Mouse (Mus musculus): ENCODE results near the gene Sh3tc1.

The Sh3tc1 gene

GRCm38 (mm10) chr5:35739536-35740278, at the start of gene Sh3tc1:
TSS of gene Sh3tc1 (minus strand) at chr5:35739987.
- no peak for DNase-seq

DNA sequence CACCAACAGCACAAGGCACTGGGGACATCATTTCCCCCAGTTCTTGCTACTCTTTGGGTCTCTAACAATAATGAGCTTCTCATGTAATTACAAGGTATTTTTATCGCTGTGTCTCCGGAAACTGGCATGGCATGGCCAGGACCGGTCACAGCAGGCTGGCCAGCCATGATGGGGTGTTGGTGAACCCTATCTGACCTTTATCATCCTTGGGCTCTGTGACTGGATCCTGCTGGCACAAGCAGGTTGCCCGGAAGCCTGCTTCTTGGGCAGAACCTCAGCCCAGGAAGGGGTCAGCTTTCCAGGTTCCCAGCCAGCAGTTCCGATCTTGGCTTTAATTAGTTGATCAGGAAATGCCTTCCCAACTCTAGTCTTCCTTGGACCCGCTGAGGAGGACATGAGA, 48.9 kb upstream of the Sh3tc1 start:
- no peak for DNase-seq

DNA sequence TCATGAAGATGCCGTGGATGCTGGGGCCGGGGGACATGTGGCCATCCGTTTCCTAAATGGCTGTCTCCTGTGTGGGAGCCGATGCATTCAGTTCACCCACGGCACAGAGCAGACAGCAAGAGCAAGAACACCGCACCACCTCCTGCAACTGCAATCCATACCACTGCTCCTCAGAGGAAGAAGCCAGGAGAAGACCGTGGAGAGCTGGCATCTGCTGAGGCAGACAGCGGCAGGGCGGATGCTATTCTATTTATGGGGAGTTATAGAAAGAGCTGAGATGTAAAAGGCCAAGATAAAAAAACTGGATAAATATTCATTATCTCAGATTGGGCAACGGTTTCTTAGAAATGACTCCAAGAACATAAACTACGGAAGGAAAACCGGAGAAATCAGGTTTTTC, 48.1 kb upstream of the Sh3tc1 start:
- peak; percentile 59 for DNase-seq

GRCm38 (mm10) chr5:35785853-35786252, 46.1 kb upstream of the Sh3tc1 start:
- no peak for DNase-seq

GRCm38 (mm10) chr5:35782648-35783180, 42.9 kb upstream of the Sh3tc1 start:
- DNase-seq: no peak

GRCm38 (mm10) chr5:35781116-35781515, 41.3 kb upstream of the Sh3tc1 start:
- no peak for DNase-seq

- DNase-seq: no peak
Measured at GRCm38 (mm10) chr5:35774137-35774424, 34.3 kb upstream of the Sh3tc1 start.

DNA sequence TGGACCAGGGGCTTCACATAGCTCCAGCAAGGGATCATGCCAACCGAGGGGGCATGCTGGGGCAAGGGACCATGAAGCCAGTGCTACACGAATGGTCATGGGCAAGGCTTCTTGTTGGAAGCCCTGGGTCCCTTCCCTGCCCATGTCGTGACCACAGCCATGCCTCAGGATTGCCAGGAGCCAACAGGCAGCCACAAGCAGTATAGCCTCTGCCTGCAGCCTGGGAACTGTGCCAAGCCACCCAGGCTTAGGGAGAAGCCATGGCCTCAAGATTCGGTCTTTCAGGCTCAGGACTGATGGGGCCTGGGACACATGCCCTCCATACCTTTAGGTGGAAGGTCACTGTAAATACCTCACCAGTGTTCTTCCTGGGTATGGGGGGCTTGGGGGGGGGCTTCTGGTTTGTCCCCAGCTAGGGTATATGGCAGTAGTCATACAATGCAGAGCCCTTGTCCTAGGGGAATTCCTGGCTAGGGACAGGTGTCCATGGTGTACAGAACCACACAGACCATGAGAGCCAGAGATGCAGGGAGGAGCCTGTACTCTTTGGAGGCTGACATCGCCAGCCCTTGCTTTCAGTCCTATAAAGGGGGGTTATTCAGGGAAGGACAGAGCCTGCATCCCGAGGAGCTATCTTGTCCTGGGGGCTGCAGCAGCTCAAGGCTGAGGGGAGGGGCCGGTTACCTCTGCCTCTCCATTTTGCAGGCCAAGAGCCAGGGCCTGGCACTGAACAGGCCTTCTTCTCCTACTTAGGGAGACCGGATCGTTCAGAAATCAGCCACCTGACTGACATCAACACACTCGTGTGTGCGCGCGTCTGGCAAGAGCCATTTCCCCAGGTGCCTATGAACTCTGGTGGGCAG, 33.7 kb upstream of the Sh3tc1 start:
- DNase-seq: no peak

DNA sequence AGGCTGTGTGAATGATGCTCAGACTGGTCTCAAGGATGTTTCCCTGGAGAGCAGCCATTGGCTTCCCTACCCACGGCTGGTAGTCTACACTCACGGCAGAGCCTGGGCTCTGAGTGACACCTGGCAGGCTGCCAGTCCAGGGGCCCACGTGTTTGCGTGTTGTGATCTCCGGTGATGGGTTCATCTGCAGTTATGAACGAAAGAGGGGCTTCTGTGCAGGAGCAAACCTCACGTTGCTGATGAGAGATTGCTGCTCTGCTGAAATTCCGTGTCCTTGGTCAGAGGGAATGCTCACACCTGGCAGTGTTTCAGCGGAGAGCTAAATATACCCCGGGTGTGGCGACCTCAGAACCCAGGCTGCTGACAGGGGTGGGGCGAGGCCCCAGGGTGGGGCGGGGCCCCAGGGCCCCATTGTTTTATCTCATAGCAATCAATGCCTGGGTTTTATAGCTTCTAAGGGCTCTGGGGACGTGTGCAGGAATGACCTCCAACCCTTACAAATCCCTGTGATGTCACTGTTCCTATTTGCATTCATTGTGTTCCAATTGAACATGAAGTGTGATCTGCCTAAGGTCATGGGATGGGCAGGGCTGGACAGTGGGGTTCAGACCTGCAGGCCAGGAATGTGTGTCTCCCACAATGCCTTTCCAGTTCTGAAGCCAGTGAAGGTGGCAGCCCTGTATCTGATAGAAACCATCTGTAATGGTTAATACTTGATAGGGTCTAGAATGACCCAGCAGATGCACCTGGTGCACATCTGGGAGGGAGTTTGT, 31.3 kb upstream of the Sh3tc1 start:
- no peak for DNase-seq

DNA sequence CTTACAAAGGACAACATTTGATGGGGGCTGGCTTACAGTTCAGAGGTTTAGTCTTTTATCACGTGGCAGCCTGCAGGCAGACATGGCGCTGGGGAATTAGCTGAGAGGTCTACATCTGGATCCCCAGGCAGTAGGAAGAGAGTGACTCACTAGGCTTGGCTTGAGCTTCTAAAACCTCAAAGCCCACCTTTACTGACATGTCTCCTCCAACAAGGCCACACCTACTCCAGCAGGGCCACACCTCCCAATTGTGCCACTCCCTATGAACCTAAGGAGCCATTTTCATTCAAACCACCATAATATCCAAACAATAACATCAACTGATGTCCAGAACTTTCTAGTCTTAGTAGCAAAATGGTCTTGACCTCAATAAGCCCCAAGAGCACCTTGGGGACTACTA, 30.5 kb upstream of the Sh3tc1 start:
- no peak for DNase-seq

DNA sequence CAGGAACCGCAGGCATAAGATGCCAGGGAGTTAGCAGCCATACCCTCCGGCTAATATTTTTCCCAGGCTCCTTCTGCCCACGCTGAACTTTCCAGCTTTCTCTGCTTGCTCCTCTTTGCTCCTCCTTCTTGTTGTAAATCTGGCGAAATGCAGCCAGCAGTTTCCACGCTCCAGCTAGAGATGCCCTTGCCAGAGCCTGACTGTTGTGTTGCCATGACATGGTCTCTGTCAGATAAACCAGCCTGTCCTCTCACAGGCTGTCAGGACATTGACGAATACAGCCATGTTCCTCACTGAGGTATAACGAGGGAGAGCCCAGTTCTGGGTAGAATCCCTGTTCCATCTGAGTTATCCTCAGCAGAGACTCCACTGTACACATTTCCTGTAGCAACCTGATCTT, 29.2 kb upstream of the Sh3tc1 start:
- no peak for DNase-seq

DNA sequence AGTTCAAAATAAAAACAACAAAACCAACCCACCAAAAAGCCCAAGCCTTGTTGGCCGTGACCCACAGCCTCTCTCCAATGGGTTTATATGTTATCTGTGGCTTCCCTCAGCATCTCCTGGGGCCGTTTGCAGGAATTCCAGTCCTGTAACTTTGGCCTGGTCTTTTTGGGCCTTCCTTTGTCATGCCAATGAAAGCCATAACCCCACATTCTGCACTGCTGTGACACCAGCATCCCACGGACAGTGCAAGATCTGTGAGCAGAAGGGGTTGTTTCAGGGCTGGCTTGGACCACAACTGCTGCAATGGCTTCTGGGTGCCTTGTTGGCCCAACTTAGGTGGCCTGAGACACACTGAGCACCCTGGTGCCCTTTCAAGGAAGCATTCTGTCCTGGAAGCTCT, 28.7 kb upstream of the Sh3tc1 start:
- no peak for DNase-seq

GRCm38 (mm10) chr5:35765909-35766308, 26.1 kb upstream of the Sh3tc1 start:
- DNase-seq: no peak

DNA sequence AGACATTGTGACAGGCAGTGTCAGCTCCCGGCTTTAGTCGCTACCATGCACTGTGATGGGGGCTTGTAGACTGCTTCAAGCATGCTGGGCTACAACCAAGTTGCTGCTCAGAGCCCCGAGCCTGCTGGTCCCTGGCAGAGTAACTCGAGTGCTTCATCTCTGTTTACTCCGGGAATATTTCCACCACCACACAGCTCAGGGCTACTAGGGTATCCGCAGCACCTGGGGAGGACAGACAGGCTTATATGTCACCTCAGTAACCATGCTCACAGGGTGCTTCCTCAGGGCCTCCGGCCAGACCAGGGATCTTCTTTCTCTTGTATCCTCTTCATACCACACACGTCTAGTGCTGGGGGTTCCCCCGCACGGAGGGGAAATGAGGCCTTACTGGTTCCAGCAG, 23.1 kb upstream of the Sh3tc1 start:
- no peak for DNase-seq

DNA sequence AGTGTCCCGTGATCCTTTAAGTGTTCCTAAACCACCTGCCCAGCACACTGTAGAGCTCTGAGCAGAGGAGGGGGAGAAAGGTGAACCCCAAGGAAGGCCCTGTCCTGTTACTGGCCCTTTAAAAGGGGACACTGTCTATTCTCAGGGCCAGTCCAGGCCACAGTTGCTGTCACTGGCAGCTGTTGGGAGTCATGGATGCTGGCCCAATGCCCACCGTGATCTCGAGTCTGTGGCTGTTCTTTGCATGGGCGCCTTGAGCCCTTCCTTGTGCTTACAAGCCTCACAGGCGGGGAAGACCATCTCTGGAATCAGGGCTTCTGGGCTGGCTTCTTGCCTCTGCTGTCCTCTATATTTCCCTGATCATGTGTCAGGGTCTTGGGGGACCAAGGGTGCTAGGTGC, 22.6 kb upstream of the Sh3tc1 start:
- no peak for DNase-seq

- no peak for DNase-seq
Measured at GRCm38 (mm10) chr5:35761323-35761722, 21.5 kb upstream of the Sh3tc1 start.

- peak; percentile 73 for DNase-seq
Measured at GRCm38 (mm10) chr5:35758081-35759053, 18.6 kb upstream of the Sh3tc1 start.

DNA sequence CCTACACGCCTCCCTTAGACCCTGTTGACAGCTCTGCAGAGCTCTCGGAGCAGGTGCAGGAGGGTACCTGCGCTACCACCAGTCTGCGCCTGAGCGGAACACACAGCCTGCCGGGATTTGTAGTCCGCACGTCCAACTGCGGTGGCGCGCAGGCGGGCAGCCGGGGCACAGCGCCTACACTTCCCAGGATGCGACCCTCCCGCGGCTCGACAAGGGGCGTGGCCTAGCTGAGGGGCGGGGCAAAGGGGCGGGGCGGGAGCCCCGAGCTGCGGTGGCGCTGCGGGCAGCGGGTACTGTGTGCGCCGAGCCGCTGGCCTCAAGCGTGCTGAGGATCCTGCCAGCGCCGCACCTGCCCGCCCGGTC, 17.8 kb upstream of the Sh3tc1 start, which contains the start of gene Ablim2:
Gene Ablim2, plus strand, starts transcription at position 242 of the 363 bp plus-strand sequence.
- peak; percentile 97 for DNase-seq

- DNase-seq: peak; percentile 81
Measured at GRCm38 (mm10) chr5:35756997-35757638, 17.3 kb upstream of the Sh3tc1 start.

DNA sequence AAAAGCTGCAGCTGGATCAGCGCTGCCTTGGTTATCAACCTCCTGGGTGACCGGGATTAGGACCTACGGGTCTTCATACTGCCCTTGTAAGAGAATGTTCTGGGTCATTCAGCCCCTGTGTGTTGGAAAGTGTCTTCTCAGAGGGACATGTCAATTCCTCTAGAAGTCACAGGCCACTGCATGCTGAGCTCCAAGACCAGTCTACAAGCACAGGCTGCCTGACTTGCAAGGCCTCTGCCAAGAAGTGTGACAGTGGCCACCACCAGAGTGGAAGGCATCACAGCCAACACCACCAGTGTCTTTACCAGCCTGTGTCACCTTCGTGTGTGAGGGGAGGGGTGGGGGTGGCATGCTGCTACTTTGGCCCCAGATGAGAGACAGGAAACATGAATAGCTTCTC, 16.2 kb upstream of the Sh3tc1 start:
- DNase-seq: no peak

DNA sequence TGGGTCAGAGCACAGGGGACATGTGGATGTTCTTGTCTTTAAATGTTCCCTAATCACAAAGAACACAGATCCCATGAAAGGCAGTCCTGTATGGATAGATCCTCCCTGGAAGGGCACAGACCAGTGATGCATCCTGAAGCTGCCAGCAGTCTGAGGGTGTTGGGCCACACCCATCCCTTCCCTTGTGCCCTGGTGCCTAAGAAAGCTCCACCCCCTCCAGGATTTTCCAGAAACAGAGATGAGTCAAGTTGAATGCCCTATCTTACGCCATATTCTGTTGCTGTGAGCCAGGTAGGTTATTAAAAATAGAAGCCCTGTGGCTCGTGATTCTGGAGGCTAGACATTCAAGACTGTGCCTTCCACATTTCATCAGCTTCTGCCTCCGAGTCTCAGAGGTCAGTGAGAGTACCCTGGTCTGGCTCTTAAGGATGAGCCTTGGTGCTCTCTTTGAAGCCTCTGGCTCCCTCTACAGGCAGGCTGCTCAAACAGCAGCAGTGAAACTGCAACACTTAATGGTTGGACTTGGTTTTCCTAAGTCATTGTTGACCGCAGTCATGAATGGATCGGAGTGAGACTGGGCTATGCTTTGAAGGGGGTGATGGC, 15.4 kb upstream of the Sh3tc1 start:
- no peak for DNase-seq

Measured in right cerebral cortex, postnatal 25 days (tissue).